Mouse (Mus musculus): ENCODE measurements around the gene Pds5b. TPM values are rescaled to one million over a fixed set of nuclear protein-coding genes. Genes with fewer than 3 reads are reported as not detected.

Gene Pds5b
- total and polyA plus RNA-seq, 2 experiments = 1.6 to 16.2 TPM

GRCm38 (mm10) chr5:150818886-150819285 is 145.3 kb downstream of the Pds5b start:
- DNase-seq (ENCODE audit: extremely low read depth, low read depth, low spot score) = no peak
- H3K36me3 ChIP-seq (ENCODE audit: control insufficient read depth, insufficient read depth, low read length) = no peaks in the 10 kb centered on the region
- WGBS = 85% methylated on average over 4 of the region's 4 CpGs
- peaks cover 6% of the 10 kb centered on the region for H3K4me1 ChIP-seq (ENCODE audit: control insufficient read depth, insufficient read depth, low read length)
- no peaks in the 10 kb centered on the region for H3K27me3 ChIP-seq (ENCODE audit: control insufficient read depth, insufficient read depth, low read length)
- no peak for TF ChIP-seq POLR2A (IDR thresholded peaks at IDR 0.05; ENCODE audit: extremely low read depth, insufficient read depth, low read length)
- TF ChIP-seq CTCF (IDR thresholded peaks at IDR 0.05; ENCODE audit: low read depth, low read length) = no peak
- H3K27ac ChIP-seq (replicated peaks; ENCODE audit: insufficient read depth, low read depth, low read length) = no peak overlapping the region
- H3K4me3 ChIP-seq (ENCODE audit: insufficient read depth, low read depth, low read length) = no peak overlapping the region
- no peaks in the 10 kb centered on the region for H3K79me2 ChIP-seq (ENCODE audit: control insufficient read depth, insufficient read depth, low read length)
- H3K9ac ChIP-seq (ENCODE audit: low read depth, low read length) = no peak overlapping the region

- H3K27me3 ChIP-seq (ENCODE audit: control insufficient read depth, insufficient read depth, low read length) = no peaks in the 10 kb centered on the region
- H3K4me3 ChIP-seq (ENCODE audit: insufficient read depth, low read depth, low read length) = no peak overlapping the region
- no peak for DNase-seq (ENCODE audit: extremely low read depth, low read depth, low spot score)
- H3K27ac ChIP-seq (replicated peaks; ENCODE audit: insufficient read depth, low read depth, low read length) = no peak overlapping the region
- no peak overlapping the region for H3K9ac ChIP-seq (ENCODE audit: low read depth, low read length)
- H3K36me3 ChIP-seq (ENCODE audit: control insufficient read depth, insufficient read depth, low read length) = no peaks in the 10 kb centered on the region
- H3K79me2 ChIP-seq (ENCODE audit: control insufficient read depth, insufficient read depth, low read length) = no peaks in the 10 kb centered on the region
- TF ChIP-seq POLR2A (IDR thresholded peaks at IDR 0.05; ENCODE audit: extremely low read depth, insufficient read depth, low read length) (no peak), CTCF (IDR thresholded peaks at IDR 0.05; ENCODE audit: low read depth, low read length) (no peak)
- H3K4me1 ChIP-seq (ENCODE audit: control insufficient read depth, insufficient read depth, low read length) = peaks cover 6% of the 10 kb centered on the region
- WGBS = 75% methylated on average over 5 of the region's 5 CpGs
Observed at GRCm38 (mm10) chr5:150819520-150819919, 146.0 kb downstream of the Pds5b start.

GRCm38 (mm10) chr5:150821152-150821551 is 147.6 kb downstream of the Pds5b start:
- Histone ChIP-seq H3K79me2 (ENCODE audit: control insufficient read depth, insufficient read depth, low read length) (no peaks in the 10 kb centered on the region), H3K4me1 (ENCODE audit: control insufficient read depth, insufficient read depth, low read length) (peaks cover 6% of the 10 kb centered on the region), H3K9ac (ENCODE audit: low read depth, low read length) (no peak overlapping the region), H3K36me3 (ENCODE audit: control insufficient read depth, insufficient read depth, low read length) (no peaks in the 10 kb centered on the region), H3K4me3 (ENCODE audit: insufficient read depth, low read depth, low read length) (no peak overlapping the region), H3K27ac (replicated peaks; ENCODE audit: insufficient read depth, low read depth, low read length) (no peak overlapping the region), H3K27me3 (ENCODE audit: control insufficient read depth, insufficient read depth, low read length) (no peaks in the 10 kb centered on the region)
- WGBS = 98% methylated on average over 4 of the region's 4 CpGs
- TF ChIP-seq CTCF (IDR thresholded peaks at IDR 0.05; ENCODE audit: low read depth, low read length) = no peak
- TF ChIP-seq POLR2A (IDR thresholded peaks at IDR 0.05; ENCODE audit: extremely low read depth, insufficient read depth, low read length) = no peak
- DNase-seq (ENCODE audit: extremely low read depth, low read depth, low spot score) = no peak

DNA sequence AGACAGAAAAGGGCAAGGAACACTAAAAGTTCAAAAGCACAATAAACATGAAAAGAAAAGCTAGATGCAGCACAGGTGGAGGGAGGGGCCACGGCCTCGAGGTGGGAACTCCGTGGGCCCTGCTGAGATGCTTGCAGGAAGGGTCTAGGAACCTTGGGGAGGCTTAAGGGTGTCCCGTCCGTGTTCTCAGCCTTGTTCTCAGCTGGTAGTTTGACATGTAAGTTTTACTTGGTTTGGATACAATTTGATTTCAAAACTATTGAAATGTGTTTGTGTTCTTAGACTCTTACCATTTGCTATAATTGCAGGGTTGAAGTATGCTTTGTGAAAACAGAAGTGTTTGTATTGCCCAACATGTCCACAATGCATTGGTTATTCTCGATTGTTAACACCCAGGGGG is 149.2 kb downstream of the Pds5b start:
- Histone ChIP-seq H3K4me1 (ENCODE audit: control insufficient read depth, insufficient read depth, low read length) (peaks cover 6% of the 10 kb centered on the region), H3K27ac (replicated peaks; ENCODE audit: insufficient read depth, low read depth, low read length) (no peak overlapping the region), H3K27me3 (ENCODE audit: control insufficient read depth, insufficient read depth, low read length) (no peaks in the 10 kb centered on the region), H3K9ac (ENCODE audit: low read depth, low read length) (no peak overlapping the region), H3K79me2 (ENCODE audit: control insufficient read depth, insufficient read depth, low read length) (no peaks in the 10 kb centered on the region), H3K36me3 (ENCODE audit: control insufficient read depth, insufficient read depth, low read length) (no peaks in the 10 kb centered on the region), H3K4me3 (ENCODE audit: insufficient read depth, low read depth, low read length) (no peak overlapping the region)
- DNase-seq (ENCODE audit: extremely low read depth, low read depth, low spot score) = peak; percentile 49
- no peak for TF ChIP-seq CTCF (IDR thresholded peaks at IDR 0.05; ENCODE audit: low read depth, low read length)
- WGBS = 62% methylated on average over 6 of the region's 6 CpGs

DNA sequence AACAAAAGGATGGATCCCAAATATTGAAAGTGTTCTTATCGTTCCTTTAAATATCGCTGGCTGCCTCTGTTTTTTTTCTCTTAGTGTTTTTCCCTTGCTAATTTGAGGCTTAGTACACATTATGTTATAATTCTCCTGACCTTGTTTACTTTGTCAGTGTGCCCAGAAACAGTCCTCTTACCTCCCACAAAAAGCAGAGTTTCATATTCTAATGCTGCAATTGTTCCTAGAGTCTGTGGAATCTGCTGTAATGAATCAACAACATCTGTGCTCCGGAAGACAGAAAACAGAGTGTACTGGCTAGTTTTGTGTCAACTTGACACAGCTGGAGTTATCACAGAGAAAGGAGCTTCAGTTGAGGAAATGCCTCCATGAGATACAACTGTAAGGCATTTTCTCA is 149.8 kb downstream of the Pds5b start:
- no peak overlapping the region for H3K27ac ChIP-seq (replicated peaks; ENCODE audit: insufficient read depth, low read depth, low read length)
- no peak overlapping the region for H3K4me3 ChIP-seq (ENCODE audit: insufficient read depth, low read depth, low read length)
- H3K4me1 ChIP-seq (ENCODE audit: control insufficient read depth, insufficient read depth, low read length) = peaks cover 6% of the 10 kb centered on the region
- H3K9ac ChIP-seq (ENCODE audit: low read depth, low read length) = no peak overlapping the region
- H3K27me3 ChIP-seq (ENCODE audit: control insufficient read depth, insufficient read depth, low read length) = no peaks in the 10 kb centered on the region
- no peak for TF ChIP-seq CTCF (IDR thresholded peaks at IDR 0.05; ENCODE audit: low read depth, low read length)
- no peak for TF ChIP-seq POLR2A (IDR thresholded peaks at IDR 0.05; ENCODE audit: extremely low read depth, insufficient read depth, low read length)
- DNase-seq (ENCODE audit: extremely low read depth, low read depth, low spot score) = peak; percentile 83
- H3K79me2 ChIP-seq (ENCODE audit: control insufficient read depth, insufficient read depth, low read length) = no peaks in the 10 kb centered on the region
- no peaks in the 10 kb centered on the region for H3K36me3 ChIP-seq (ENCODE audit: control insufficient read depth, insufficient read depth, low read length)
- WGBS = 18% methylated on average over 3 of the region's 3 CpGs

- no peaks in the 10 kb centered on the region for H3K27me3 ChIP-seq (ENCODE audit: control insufficient read depth, insufficient read depth, low read length)
- WGBS = 41% methylated on average over 5 of the region's 5 CpGs
- TF ChIP-seq POLR2A (IDR thresholded peaks at IDR 0.05; ENCODE audit: extremely low read depth, insufficient read depth, low read length) (no peak), CTCF (IDR thresholded peaks at IDR 0.05; ENCODE audit: low read depth, low read length) (no peak)
- H3K4me3 ChIP-seq (ENCODE audit: insufficient read depth, low read depth, low read length) = no peak overlapping the region
- H3K36me3 ChIP-seq (ENCODE audit: control insufficient read depth, insufficient read depth, low read length) = no peaks in the 10 kb centered on the region
- no peaks in the 10 kb centered on the region for H3K79me2 ChIP-seq (ENCODE audit: control insufficient read depth, insufficient read depth, low read length)
- H3K4me1 ChIP-seq (ENCODE audit: control insufficient read depth, insufficient read depth, low read length) = peaks cover 8% of the 10 kb centered on the region; the same call in 1 of the 2 replicates
- no peak for DNase-seq (ENCODE audit: extremely low read depth, low read depth, low spot score)
- H3K27ac ChIP-seq (replicated peaks; ENCODE audit: insufficient read depth, low read depth, low read length) = no peak overlapping the region
- H3K9ac ChIP-seq (ENCODE audit: low read depth, low read length) = no peak overlapping the region
Observed at GRCm38 (mm10) chr5:150829499-150829898, 156.0 kb downstream of the Pds5b start.
